ENCODE assay signal across 7 mouse cellular contexts in the genomic region with DNA sequence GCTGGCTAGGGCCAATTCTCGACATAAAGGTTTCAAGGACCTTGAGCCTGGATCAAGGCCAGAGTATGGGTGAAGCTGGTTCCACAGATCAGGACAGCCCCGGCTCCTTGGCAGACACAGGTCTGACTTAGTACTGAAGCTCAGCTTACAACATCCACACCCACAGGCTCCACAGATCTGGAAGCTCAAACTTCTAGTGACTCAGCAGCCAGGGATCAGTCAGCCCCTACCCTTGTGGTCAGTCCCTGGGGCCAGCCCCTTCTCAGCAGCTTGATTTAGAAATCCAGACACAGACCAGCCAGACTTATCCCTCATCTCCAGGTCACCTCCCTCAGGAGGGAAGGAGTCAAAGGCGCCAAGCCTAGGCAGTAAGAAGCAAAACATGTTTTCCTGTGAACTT. TPM values are rescaled to one million over a fixed set of nuclear protein-coding genes. Genes with fewer than 3 reads are reported as not detected.
DNase-seq lines count a peak whose midpoint lies in the region; ATAC-seq and TF ChIP-seq lines count a peak whose summit lies in the region.

No protein-coding gene starts in this region.

- peak overlapping the region; percentile 16; the same call in 1 of the 2 replicates for H3K27ac ChIP-seq in CH12.LX (ENCODE audit: insufficient read depth, low read depth)
- H3K27ac ChIP-seq in kidney, embryonic 16.5 days (ENCODE audit: low read length): no peak overlapping the region

- TF ChIP-seq EP300 in CH12.LX (IDR thresholded peaks at IDR 0.05; ENCODE audit: low read length): no peak

- H3K9me3 ChIP-seq in CH12.LX (replicated peaks; ENCODE audit: low read length): no peaks in the 10 kb centered on the region
- no peaks in the 10 kb centered on the region for H3K9me3 ChIP-seq in kidney, embryonic 16.5 days (ENCODE audit: low read length)

- H3K4me3 ChIP-seq in CH12.LX (replicated peaks in 1 of 3; ENCODE audit: low read depth in 2 of 3, low read length in 2 of 3, poor library complexity in 1 of 3): no peak overlapping the region
- no peak overlapping the region for H3K4me3 ChIP-seq in kidney, embryonic 16.5 days (ENCODE audit: low read length)

- H3K9ac ChIP-seq in CH12.LX (ENCODE audit: insufficient read depth, low read depth): no peak overlapping the region
- no peak overlapping the region for H3K9ac ChIP-seq in kidney, embryonic 16.5 days (replicated peaks; ENCODE audit: low read length)

- H3K27me3 ChIP-seq in CH12.LX (replicated peaks): no peaks in the 10 kb centered on the region
- no peaks in the 10 kb centered on the region for H3K27me3 ChIP-seq in kidney, embryonic 16.5 days (ENCODE audit: insufficient read depth, low read length)

- H3K4me2 ChIP-seq in CH12.LX (ENCODE audit: insufficient read depth, low read depth, poor library complexity, severe bottlenecking): no peak overlapping the region
- no peak overlapping the region for H3K4me2 ChIP-seq in kidney, embryonic 16.5 days (replicated peaks; ENCODE audit: low read depth, low read length)

- H3K4me1 ChIP-seq in CH12.LX (ENCODE audit: control insufficient read depth in 1 of 2, insufficient read depth in 2 of 2): peaks cover 28 to 57% of the 10 kb centered on the region in 2 experiments
- peaks cover 3% of the 10 kb centered on the region for H3K4me1 ChIP-seq in kidney, embryonic 16.5 days (ENCODE audit: insufficient read depth, low read length)

- H3K79me2 ChIP-seq in CH12.LX (replicated peaks; ENCODE audit: control insufficient read depth, extremely low read depth, insufficient read depth, poor library complexity, severe bottlenecking): no peaks in the 10 kb centered on the region; the same call in 1 of the 2 replicates

- dilution Hi-C loops in CH12.LX (cut with MboI; ENCODE audit: extremely low pct_ligation_motif_present, extremely low pct_unique_long_range_greater_than_20kb, low sequenced_read_pairs): no loop called here

- peaks cover 42 to 94% of the 10 kb centered on the region in 2 experiments for H3K36me3 ChIP-seq in CH12.LX (replicated peaks in 1 of 2; ENCODE audit: control insufficient read depth in 1 of 2, insufficient read depth in 1 of 2, low read length in 1 of 2)
- H3K36me3 ChIP-seq in kidney, embryonic 16.5 days (ENCODE audit: insufficient read depth, low read length): peaks cover 72% of the 10 kb centered on the region

- ATAC-seq in kidney, embryonic 16.5 days (ENCODE audit: low FRiP score, low TSS enrichment): 0 out of 2 replicates have a peak, but pooled peaks have one; percentile 12

- in situ Hi-C loops in CH12.LX (cut with MboI; ENCODE audit: low pct_ligation_motif_present, low pct_unique_long_range_greater_than_20kb, low sequenced_read_pairs): loop anchor here (5.0 kb wide), 1 partner anchor 38 kb away; the partner anchor contains the start of gene Mmp11

- TF ChIP-seq POLR2A in CH12.LX (IDR thresholded peaks at IDR 0.05; ENCODE audit: low read depth, low read length): no peak

- DNase-seq in 3134 (ENCODE audit: extremely low read depth, insufficient read length, low spot score): peak; percentile 82
- no peak for DNase-seq in CH12.LX (ENCODE audit: extremely low read depth)
- peak; percentile 87 for DNase-seq in gastrocnemius, postnatal 25 days
- no peak for DNase-seq in frontal cortex, postnatal 10 days (ENCODE audit: low spot score in 2 of 2)
- DNase-seq in thymus, postnatal 0 days (ENCODE audit: low spot score): no peak
- DNase-seq in cerebellum, adult 18-20 months: no peak

- no peak for TF ChIP-seq CTCF in CH12.LX (conservative IDR thresholded peaks at IDR 0.05 in 1 of 2, IDR thresholded peaks at IDR 0.05 in 1 of 2; ENCODE audit: low read depth in 2 of 2, low read length in 2 of 2)

- no peak for TF ChIP-seq RAD21 in CH12.LX (IDR thresholded peaks at IDR 0.05; ENCODE audit: low read depth, low read length)

- WGBS in kidney, embryonic 16.5 days: 71% methylated on average over 3 of the region's 3 CpGs

TF ChIP-seq in CH12.LX, 34 proteins besides CTCF, POLR2A, EP300 and RAD21:
- no peak for TF ChIP-seq GABPA (IDR thresholded peaks at IDR 0.05; ENCODE audit: insufficient replicate concordance, low read depth, low read length)
- TF ChIP-seq ZKSCAN1 (IDR thresholded peaks at IDR 0.05; ENCODE audit: borderline replicate concordance, low read depth, low read length): no peak
- TF ChIP-seq USF2 (conservative IDR thresholded peaks at IDR 0.05; ENCODE audit: low read depth, low read length): no peak
- TF ChIP-seq ETS1 (conservative IDR thresholded peaks at IDR 0.05; ENCODE audit: low read depth, low read length): no peak
- TF ChIP-seq PAX5 (IDR thresholded peaks at IDR 0.05; ENCODE audit: low read length): no peak
- no peak for TF ChIP-seq JUND (conservative IDR thresholded peaks at IDR 0.05; ENCODE audit: low read depth, low read length)
- TF ChIP-seq BHLHE40 (IDR thresholded peaks at IDR 0.05; ENCODE audit: low read depth, low read length): no peak
- TF ChIP-seq E2F4 (IDR thresholded peaks at IDR 0.05; ENCODE audit: insufficient replicate concordance, low read depth, low read length): no peak
- TF ChIP-seq UBTF (IDR thresholded peaks at IDR 0.05; ENCODE audit: low read depth, low read length): no peak
- TF ChIP-seq MEF2A (IDR thresholded peaks at IDR 0.05; ENCODE audit: borderline replicate concordance, low read depth, low read length): no peak
- no peak for TF ChIP-seq JUN (IDR thresholded peaks at IDR 0.05; ENCODE audit: insufficient read depth, low read depth, low read length)
- no peak for TF ChIP-seq ELF1 (IDR thresholded peaks at IDR 0.05; ENCODE audit: low read depth, low read length)
- TF ChIP-seq MXI1 (IDR thresholded peaks at IDR 0.05; ENCODE audit: low read depth, low read length): no peak
- no peak for TF ChIP-seq NRF1 (IDR thresholded peaks at IDR 0.05; ENCODE audit: low read depth, low read length)
- no peak for TF ChIP-seq MAZ (IDR thresholded peaks at IDR 0.05; ENCODE audit: low read depth, low read length)
- TF ChIP-seq MAFK (IDR thresholded peaks at IDR 0.05; ENCODE audit: insufficient replicate concordance, low read length): no peak
- no peak for TF ChIP-seq ZMIZ1 (IDR thresholded peaks at IDR 0.05; ENCODE audit: low read depth, low read length)
- no peak for TF ChIP-seq CHD1 (IDR thresholded peaks at IDR 0.05; ENCODE audit: low read depth, low read length)
TF ChIP-seq in CH12.LX: peak in this region for 0.

RNA-seq across cellular contexts. Expression of gene Derl3, which starts 5.6 kb away (rescaled TPM):
- total RNA-seq in CH12.LX (2012; rRNA removed): 13.1 and 20.4 TPM in 2 replicates
- 33.9 and 36.6 TPM in 2 replicates for total RNA-seq in CH12.LX (2014; rRNA removed)
- 28.9 and 36.2 TPM in 2 replicates for polyA plus RNA-seq in CH12.LX (2012; ENCODE audit: insufficient read length, low read depth)
- not detected for total RNA-seq in gastrocnemius, postnatal 25 days (2021)
- 4.0 and 4.4 TPM in 2 replicates for polyA plus RNA-seq in kidney, embryonic 16.5 days (2015; fragmentation: Nextera tagmentation; extraction: Ambion mirVana)
- polyA plus RNA-seq in thymus, postnatal 0 days (2015; fragmentation: Nextera tagmentation; extraction: Ambion mirVana): 1.1 and 1.2 TPM in 2 replicates

RNA-seq across cellular contexts. Expression of gene Smarcb1, which starts 22.6 kb away (rescaled TPM):
- total RNA-seq in CH12.LX (2012; rRNA removed): 94.9 and 101 TPM in 2 replicates
- total RNA-seq in CH12.LX (2014; rRNA removed): 76.2 and 82.3 TPM in 2 replicates
- polyA plus RNA-seq in CH12.LX (2012; ENCODE audit: insufficient read length, low read depth): 95.6 and 96.0 TPM in 2 replicates
- total RNA-seq in gastrocnemius, postnatal 25 days (2021): 10 to 100 TPM; 14.9 to 15.2 TPM
- polyA plus RNA-seq in kidney, embryonic 16.5 days (2015; fragmentation: Nextera tagmentation; extraction: Ambion mirVana): 239 and 250 TPM in 2 replicates
- polyA plus RNA-seq in thymus, postnatal 0 days (2015; fragmentation: Nextera tagmentation; extraction: Ambion mirVana): 138 and 140 TPM in 2 replicates

RNA-seq across cellular contexts. Expression of gene Chchd10, which starts 34.1 kb away (rescaled TPM):
- 243 and 254 TPM in 2 replicates for total RNA-seq in CH12.LX (2012; rRNA removed)
- 119 and 147 TPM in 2 replicates for total RNA-seq in CH12.LX (2014; rRNA removed)
- 412 and 540 TPM in 2 replicates for polyA plus RNA-seq in CH12.LX (2012; ENCODE audit: insufficient read length, low read depth)
- total RNA-seq in gastrocnemius, postnatal 25 days (2021): 1,000 to 10,000 TPM; 1,309 to 1,319 TPM
- polyA plus RNA-seq in kidney, embryonic 16.5 days (2015; fragmentation: Nextera tagmentation; extraction: Ambion mirVana): 198 and 237 TPM in 2 replicates
- polyA plus RNA-seq in thymus, postnatal 0 days (2015; fragmentation: Nextera tagmentation; extraction: Ambion mirVana): 21.6 and 22.2 TPM in 2 replicates

RNA-seq across cellular contexts. Expression of gene Mmp11, which starts 37.5 kb away (rescaled TPM):
- total RNA-seq in CH12.LX (2012; rRNA removed) (0.76 and 1.1 TPM in 2 replicates), CH12.LX (2014; rRNA removed) (not detected in 2 replicates)
- polyA plus RNA-seq in CH12.LX (2012; ENCODE audit: insufficient read length, low read depth): 0.56 and 0.99 TPM in 2 replicates
- total RNA-seq in gastrocnemius, postnatal 25 days (2021): 1 to 10 TPM; 1.7 to 3.3 TPM
- polyA plus RNA-seq in kidney, embryonic 16.5 days (2015; fragmentation: Nextera tagmentation; extraction: Ambion mirVana): 62.1 and 70.5 TPM in 2 replicates
- polyA plus RNA-seq in thymus, postnatal 0 days (2015; fragmentation: Nextera tagmentation; extraction: Ambion mirVana): 7.9 and 8.6 TPM in 2 replicates

RNA-seq across cellular contexts. Expression of gene Mif, which starts 38.8 kb away (rescaled TPM):
- total RNA-seq in CH12.LX (2012; rRNA removed) (1,561 and 2,151 TPM in 2 replicates), CH12.LX (2014; rRNA removed) (1,037 and 1,217 TPM in 2 replicates)
- polyA plus RNA-seq in CH12.LX (2012; ENCODE audit: insufficient read length, low read depth): 1,853 and 2,072 TPM in 2 replicates
- total RNA-seq in gastrocnemius, postnatal 25 days (2021): 100 to 1,000 TPM; 141 to 147 TPM
- 2,002 and 2,111 TPM in 2 replicates for polyA plus RNA-seq in kidney, embryonic 16.5 days (2015; fragmentation: Nextera tagmentation; extraction: Ambion mirVana)
- polyA plus RNA-seq in thymus, postnatal 0 days (2015; fragmentation: Nextera tagmentation; extraction: Ambion mirVana): 1,368 and 1,597 TPM in 2 replicates

Comparison
In these comparisons a context has a peak if more than half of its experiments do, and no peak if none do; other contexts are left out.
1. DNase-seq: peak in 3134 (single experiment) and gastrocnemius, postnatal 25 days (single experiment); none in CH12.LX (single experiment), frontal cortex, postnatal 10 days (0 of 2), thymus, postnatal 0 days (single experiment) and cerebellum, adult 18-20 months (0 of 2).